Mouse (Mus musculus) liver, postnatal 0 days (tissue): ENCODE results near the gene Spock1.

Experiments used
- CTCF ChIP-seq: sonication (generic); IDR thresholded peaks from 2 replicates; pipeline ENCODE4 v1.5.1; 2016; ENCODE audit warnings: antibody characterized with exemption, low read depth
- EP300 ChIP-seq: IDR thresholded peaks from 2 replicates; pipeline ENCODE4 v1.6.1; 2016; ENCODE audit warnings: antibody characterized with exemption, low read depth, mild to moderate bottlenecking

GRCm38 (mm10) chr13:57847101-57847500 lies 61.0 kb downstream of the Spock1 start:
- TF ChIP-seq CTCF (no peak), EP300 (no peak)
